Mouse (Mus musculus) urinary bladder, adult 18-20 months (tissue): ENCODE results near the gene Hoxc10.

ENCODE experiments used
- DNase-seq, 2 experiments: peaks; one replicate each; pipeline ENCODE4 v3.0.0; 2022; ENCODE audit warnings: low spot score in 2 of 2, mixed read lengths in 2 of 2

Gene Hoxc10

GRCm38 (mm10) chr15:102990461-102991397 lies 24.1 kb downstream of the Hoxc10 start, which contains the start of gene Hoxc8:
Gene Hoxc8, plus strand, starts transcription at chr15:102990607.
- DNase-seq = no peak

DNA sequence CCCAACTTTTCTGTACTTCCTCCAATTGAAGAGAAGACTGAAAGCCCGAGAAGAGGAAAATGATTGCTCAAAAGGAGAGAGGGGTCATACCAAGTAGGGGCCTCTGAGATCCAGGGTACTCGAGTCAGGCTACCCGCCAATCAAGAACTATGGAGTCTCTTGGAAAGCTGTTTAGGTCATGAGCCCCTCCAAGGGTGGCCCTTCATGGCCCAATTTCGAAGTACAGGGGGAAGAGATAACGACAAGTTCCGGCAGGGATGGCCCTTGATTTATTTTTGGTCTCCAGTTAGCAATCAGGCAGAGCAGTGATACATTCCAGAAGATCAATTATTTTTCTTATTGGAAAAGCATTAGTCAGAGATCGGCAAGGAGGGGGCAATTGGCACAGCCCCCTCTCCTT lies 25.2 kb downstream of the Hoxc10 start:
- DNase-seq = no peak

DNA sequence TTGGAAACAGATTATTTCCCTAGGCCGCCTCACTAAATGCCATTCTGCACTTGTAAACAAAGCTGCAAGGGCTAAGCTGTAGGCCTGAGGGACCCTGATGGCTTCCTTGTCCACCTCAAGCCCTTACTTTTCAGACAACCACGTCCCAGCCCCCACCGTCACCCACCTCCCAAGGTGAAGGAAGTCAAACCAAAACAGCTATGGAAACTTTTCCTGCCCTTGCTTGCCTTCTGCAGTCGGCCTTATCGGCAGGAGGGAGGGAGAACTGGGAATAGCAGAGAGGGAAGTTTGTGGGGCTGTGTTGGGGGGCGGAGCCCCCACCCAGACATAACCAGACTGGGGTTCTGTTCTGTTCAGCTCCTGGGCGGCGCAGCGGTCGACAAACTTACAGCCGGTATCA lies 25.6 kb downstream of the Hoxc10 start:
- no peak for DNase-seq

DNA sequence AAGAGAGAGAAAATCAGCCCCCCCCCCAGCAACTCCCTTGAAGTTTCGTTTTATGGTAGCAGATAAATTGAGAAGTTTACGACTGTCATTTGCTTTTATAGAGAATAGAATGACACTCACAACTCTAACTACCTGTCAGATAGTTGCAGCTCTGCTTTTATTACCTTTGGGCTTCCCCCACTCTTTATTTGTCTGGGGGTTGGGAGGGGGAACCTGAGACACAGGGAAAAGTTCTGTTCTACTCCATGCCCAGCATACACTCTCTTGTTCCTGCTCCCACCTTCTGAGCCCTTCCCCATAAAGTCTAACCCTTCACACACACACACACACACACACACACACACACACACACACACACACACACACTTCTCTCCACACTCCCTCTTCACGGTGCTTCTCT lies 26.3 kb downstream of the Hoxc10 start:
- no peak for DNase-seq

- no peak for DNase-seq
Observed at GRCm38 (mm10) chr15:102996548-102996947, 30.0 kb downstream of the Hoxc10 start.

DNA sequence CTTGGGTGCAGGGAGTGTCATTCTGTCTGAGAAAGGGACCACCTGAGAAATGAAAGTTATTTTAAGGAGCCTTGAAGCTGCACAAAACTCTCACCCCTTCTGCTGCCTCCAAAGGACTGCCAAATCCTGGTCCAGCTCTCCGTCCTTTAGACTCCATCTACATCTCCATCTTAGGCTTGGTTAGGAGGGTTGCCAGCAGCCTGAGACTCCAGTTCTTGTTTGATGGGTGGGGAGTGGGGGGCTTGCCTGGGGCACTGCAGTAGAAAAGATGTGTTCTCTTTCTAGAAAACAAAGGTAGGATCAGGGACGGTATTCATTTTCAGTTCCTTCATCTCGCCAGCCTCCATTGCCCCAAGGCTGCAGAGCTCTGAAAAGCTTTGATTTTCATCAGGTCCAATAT lies 30.8 kb downstream of the Hoxc10 start:
- DNase-seq = no peak

DNA sequence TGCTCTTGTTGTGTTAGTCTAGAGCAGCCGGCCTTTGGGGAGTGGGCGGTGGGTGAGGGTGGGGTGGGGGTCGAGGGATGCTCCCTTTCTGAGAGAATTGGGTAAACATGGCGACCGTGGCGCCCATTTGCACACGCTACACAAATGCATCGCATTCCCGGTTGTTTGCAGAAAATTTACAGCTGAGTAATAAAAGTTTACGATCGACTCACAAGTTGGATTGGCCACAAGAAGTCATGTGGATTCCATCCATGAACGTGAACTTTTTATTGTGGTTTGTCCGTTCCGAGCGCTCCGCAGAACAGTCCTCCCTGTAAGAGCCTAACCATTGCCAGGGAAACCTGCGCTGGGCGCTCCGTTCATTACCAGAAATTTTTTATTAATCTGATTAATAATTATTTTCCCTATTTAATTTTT lies 31.4 kb downstream of the Hoxc10 start, which contains the start of gene Hoxc6:
Gene Hoxc6, plus strand, starts transcription at position 319 of the 417 bp plus-strand sequence.
- DNase-seq = no peak

- no peak for DNase-seq
Observed at GRCm38 (mm10) chr15:102998608-102999182, 32.1 kb downstream of the Hoxc10 start.

DNA sequence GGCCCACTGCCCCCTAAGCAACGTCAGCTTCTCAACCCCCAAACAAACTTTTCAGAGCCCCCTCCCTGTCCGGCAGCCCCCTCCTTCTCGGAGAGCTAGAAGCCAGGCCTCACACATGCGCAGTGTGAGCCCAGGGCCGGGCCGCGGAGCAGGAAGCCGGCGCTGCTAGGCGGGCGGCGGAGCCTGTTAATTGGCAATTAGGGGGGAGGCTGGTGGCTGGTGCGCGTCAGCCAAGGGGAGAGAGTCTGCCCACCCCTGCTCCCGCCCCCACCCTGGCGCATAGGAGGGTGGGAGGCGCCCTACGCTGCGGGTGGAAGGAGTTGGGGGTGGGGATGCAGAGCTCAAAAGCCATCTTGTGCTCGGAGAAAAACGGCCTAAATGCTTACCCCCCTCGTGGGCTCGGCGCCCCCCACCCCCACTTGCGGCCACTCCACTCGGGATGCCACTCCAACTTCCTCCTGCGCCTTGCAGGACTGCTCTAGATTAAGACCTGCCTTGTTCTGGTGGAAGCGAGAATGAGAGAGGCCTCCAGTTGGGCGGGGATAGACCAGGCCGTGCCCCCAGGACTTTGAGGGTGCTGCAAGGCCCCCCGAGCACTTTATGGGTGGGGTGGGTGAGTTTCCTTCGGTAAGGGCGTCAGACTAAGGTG lies 32.7 kb downstream of the Hoxc10 start:
- peak in 1 of 2 experiments; percentile 74 for DNase-seq

DNA sequence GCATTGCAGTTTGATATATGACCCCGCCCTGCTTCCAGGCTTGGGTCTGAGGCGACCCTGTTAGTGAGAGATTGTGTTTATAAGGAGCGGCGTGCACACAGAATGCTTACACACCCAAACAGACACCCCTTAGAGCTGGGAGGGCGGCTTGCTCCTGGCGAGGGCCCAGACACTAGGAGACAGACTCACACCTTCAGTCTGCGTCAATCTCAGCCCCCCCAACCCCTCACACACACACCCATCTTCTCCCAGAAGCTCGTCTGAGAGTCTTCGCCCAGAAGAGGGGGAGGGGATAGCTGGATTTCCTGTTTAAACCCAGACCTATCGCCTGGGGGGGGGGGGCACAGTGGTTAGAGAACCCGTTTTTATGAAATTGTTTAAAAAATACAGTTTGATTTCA lies 33.4 kb downstream of the Hoxc10 start:
- no peak for DNase-seq

- no peak for DNase-seq
Observed at GRCm38 (mm10) chr15:103000501-103000901, 33.9 kb downstream of the Hoxc10 start.

- no peak for DNase-seq
Observed at GRCm38 (mm10) chr15:103001370-103001769, 34.8 kb downstream of the Hoxc10 start.

DNA sequence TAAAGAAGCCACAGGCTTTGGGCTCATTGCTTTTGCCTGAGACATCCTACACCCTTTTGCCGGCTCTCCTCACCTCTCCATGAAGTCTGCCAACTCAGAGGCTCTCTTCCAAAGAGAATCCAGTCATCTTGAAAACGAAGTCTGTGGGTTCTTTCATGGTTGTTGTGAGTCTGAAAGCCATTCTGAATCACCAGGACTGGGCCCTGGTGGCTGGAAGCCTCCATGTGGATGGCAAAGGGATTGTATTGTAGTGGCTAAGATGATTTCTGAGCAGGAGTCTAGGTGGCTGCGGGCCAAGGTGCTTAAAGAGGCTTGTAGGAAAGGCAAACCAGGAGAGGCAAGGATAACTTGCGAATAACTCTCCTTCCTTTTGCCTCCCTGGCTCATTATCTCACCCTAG lies 35.6 kb downstream of the Hoxc10 start:
- no peak for DNase-seq

GRCm38 (mm10) chr15:103002821-103003448 lies 36.3 kb downstream of the Hoxc10 start:
- no peak for DNase-seq

DNA sequence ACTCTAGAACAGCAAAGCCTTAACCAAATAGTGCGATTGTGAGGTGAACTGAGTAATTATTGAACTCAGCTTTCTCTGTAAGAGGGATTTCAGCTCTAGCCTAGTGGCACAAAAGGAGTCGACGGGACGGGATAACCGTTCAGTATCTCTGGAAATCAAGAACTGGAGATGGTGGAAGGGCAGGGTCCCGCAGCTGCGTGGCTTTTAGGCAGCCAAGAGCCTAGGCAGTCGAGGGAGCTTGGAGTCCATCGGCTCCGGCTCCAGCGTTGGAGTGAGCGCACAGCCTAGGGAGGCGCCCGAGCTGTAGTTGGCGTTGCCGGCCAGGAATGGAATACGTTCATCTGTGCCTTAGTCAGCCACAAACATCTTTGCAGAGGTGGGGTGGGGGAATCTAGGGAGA lies 38.7 kb downstream of the Hoxc10 start:
- DNase-seq = no peak

- no peak for DNase-seq
Observed at GRCm38 (mm10) chr15:103005797-103006196, 39.2 kb downstream of the Hoxc10 start.

DNA sequence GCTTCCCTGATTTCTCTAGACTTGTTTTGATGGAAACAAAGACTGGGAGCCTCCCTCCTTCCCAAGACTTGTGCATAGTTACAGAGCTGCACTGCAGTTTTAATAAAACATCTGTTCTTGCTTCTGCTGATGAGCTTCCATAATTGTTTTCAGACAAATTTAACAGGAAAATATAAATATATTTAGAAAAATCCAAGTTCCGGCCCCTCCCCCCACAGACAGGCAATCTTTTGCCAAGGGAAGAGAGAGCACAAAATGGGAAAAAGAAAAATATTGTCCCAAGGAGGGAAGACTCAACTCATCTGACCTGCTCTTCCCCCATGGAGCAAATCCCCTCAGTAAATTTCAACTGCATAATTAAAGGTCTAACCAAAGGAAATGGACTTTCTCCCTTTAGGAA lies 39.7 kb downstream of the Hoxc10 start:
- DNase-seq = no peak

- DNase-seq = no peak
Observed at GRCm38 (mm10) chr15:103009265-103010111, 42.9 kb downstream of the Hoxc10 start.

DNA sequence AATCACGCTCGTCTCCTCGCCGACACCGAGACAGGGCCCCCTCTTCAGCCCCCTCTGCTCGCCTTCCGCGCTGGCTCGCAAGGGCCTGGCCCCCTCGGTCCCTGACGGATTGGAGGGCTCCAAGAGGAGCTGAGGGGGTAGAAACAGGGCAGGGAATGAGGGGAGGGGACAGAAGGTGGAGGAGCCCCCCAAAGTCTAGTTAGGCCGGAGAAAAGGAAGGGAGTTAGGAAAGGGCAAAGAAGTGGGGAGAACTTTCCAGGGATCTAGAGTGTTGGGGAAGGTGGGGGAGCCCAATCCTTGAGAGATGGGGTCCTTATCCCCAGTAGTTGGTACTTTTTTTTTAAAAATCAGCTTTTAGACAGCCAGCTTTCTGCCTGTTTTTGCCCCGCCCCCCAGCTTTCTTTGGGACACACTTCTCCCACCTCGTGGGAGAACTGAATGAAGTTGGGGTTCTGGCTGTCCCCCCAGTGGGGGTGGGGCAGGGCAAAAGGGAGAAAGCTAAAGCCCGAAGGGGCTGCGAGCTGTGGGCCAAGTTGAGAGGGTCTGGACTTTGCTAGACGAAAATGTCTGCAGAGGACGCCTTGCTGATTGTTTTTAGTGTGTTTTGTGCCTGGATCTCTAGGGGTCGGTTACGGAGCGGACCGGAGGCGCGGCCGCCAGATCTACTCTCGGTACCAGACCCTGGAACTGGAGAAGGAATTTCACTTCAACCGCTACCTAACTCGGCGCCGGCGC lies 43.7 kb downstream of the Hoxc10 start:
- no peak for DNase-seq

GRCm38 (mm10) chr15:103010847-103011555 lies 44.4 kb downstream of the Hoxc10 start:
- DNase-seq = no peak
